Mouse (Mus musculus): ENCODE measurements around the gene Tnrc18. TPM values are rescaled to one million over a fixed set of nuclear protein-coding genes. Genes with fewer than 3 reads are reported as not detected.

The Tnrc18 gene
- polyA plus RNA-seq, 1 experiment from 2014 or later = 40.4 TPM

- H3K4me1 ChIP-seq (ENCODE audit: insufficient read depth) = peaks cover 20% of the 10 kb centered on the region
- 2% methylated on average over 23 of the region's 23 CpGs for WGBS
- H3K27ac ChIP-seq (ENCODE audit: low read depth) = peak overlapping the region; percentile 100
- H3K9ac ChIP-seq = peak overlapping the region; percentile 100
- ATAC-seq (ENCODE audit: insufficient read depth) = no peak
- DNase-seq = peak; percentile 67
- no peak for TF ChIP-seq CTCF (IDR thresholded peaks at IDR 0.05; ENCODE audit: low read depth)
- H3K9me3 ChIP-seq (ENCODE audit: low read depth, low read length) = no peaks in the 10 kb centered on the region
- peak overlapping the region; percentile 97 for H3K4me2 ChIP-seq
- H3K36me3 ChIP-seq (ENCODE audit: insufficient read depth) = peaks cover 38% of the 10 kb centered on the region
- peak overlapping the region; percentile 90 for H3K4me3 ChIP-seq (ENCODE audit: low read depth, low read length)
- H3K27me3 ChIP-seq (ENCODE audit: insufficient read depth, low read length) = no peaks in the 10 kb centered on the region
These were observed 3.7 kb downstream of the Tnrc18 start for GRCm38 (mm10) chr5:142813722-142814111.

- DNase-seq = peak; percentile 67
- Histone ChIP-seq H3K27ac (ENCODE audit: low read depth) (peak overlapping the region; percentile 100), H3K9me3 (ENCODE audit: low read depth, low read length) (no peaks in the 10 kb centered on the region), H3K4me1 (ENCODE audit: insufficient read depth) (peaks cover 20% of the 10 kb centered on the region), H3K4me3 (ENCODE audit: low read depth, low read length) (peak overlapping the region; percentile 90), H3K4me2 (peak overlapping the region; percentile 97), H3K36me3 (ENCODE audit: insufficient read depth) (peaks cover 39% of the 10 kb centered on the region), H3K9ac (peak overlapping the region; percentile 100), H3K27me3 (ENCODE audit: insufficient read depth, low read length) (no peaks in the 10 kb centered on the region)
- no peak for TF ChIP-seq CTCF (IDR thresholded peaks at IDR 0.05; ENCODE audit: low read depth)
- ATAC-seq (ENCODE audit: insufficient read depth) = no peak
- WGBS = 8% methylated on average over 18 of the region's 18 CpGs
These were observed 4.3 kb downstream of the Tnrc18 start for GRCm38 (mm10) chr5:142812976-142813721.

- H3K27ac ChIP-seq (ENCODE audit: low read depth) = peak overlapping the region; percentile 100; the same call in 1 of the 2 replicates
- H3K9ac ChIP-seq = peak overlapping the region; percentile 100
- peaks cover 44% of the 10 kb centered on the region for H3K36me3 ChIP-seq (ENCODE audit: insufficient read depth)
- peaks cover 20% of the 10 kb centered on the region for H3K4me1 ChIP-seq (ENCODE audit: insufficient read depth)
- H3K4me2 ChIP-seq = peak overlapping the region; percentile 97
- ATAC-seq (ENCODE audit: insufficient read depth) = no peak
- no peaks in the 10 kb centered on the region for H3K9me3 ChIP-seq (ENCODE audit: low read depth, low read length)
- 16% methylated on average over 8 of the region's 8 CpGs for WGBS
- peak; percentile 40 for DNase-seq
- H3K27me3 ChIP-seq (ENCODE audit: insufficient read depth, low read length) = no peaks in the 10 kb centered on the region
- TF ChIP-seq CTCF (IDR thresholded peaks at IDR 0.05; ENCODE audit: low read depth) = no peak
- H3K4me3 ChIP-seq (ENCODE audit: low read depth, low read length) = peak overlapping the region; percentile 90
These were observed 4.9 kb downstream of the Tnrc18 start for GRCm38 (mm10) chr5:142812621-142812975.

- H3K4me3 ChIP-seq (ENCODE audit: low read depth, low read length) = no peak overlapping the region
- 0 out of 2 replicates have a peak overlapping the region, but pooled peaks have one; percentile 30 for H3K27ac ChIP-seq (ENCODE audit: low read depth)
- TF ChIP-seq CTCF (IDR thresholded peaks at IDR 0.05; ENCODE audit: low read depth) = no peak
These were observed 5.5 kb downstream of the Tnrc18 start for GRCm38 (mm10) chr5:142811870-142812443.

GRCm38 (mm10) chr5:142810710-142811599, 6.5 kb downstream of the Tnrc18 start:
- no peak for TF ChIP-seq CTCF (IDR thresholded peaks at IDR 0.05; ENCODE audit: low read depth)
- no peaks in the 10 kb centered on the region for H3K9me3 ChIP-seq (ENCODE audit: low read depth, low read length)
- no peaks in the 10 kb centered on the region for H3K27me3 ChIP-seq (ENCODE audit: insufficient read depth, low read length)
- no peak for ATAC-seq (ENCODE audit: insufficient read depth)
- WGBS = 48% methylated on average over 20 of the region's 20 CpGs
- peak overlapping the region; percentile 29 for H3K9ac ChIP-seq
- H3K4me1 ChIP-seq (ENCODE audit: insufficient read depth) = peaks cover 20% of the 10 kb centered on the region
- peak overlapping the region; percentile 15 for H3K4me3 ChIP-seq (ENCODE audit: low read depth, low read length)
- no peak for DNase-seq
- peak overlapping the region; percentile 97 for H3K4me2 ChIP-seq
- H3K36me3 ChIP-seq (ENCODE audit: insufficient read depth) = peaks cover 57% of the 10 kb centered on the region
- H3K27ac ChIP-seq (ENCODE audit: low read depth) = peak overlapping the region; percentile 30

More at GRCm38 (mm10) chr5:142811870-142812443, 5.5 kb downstream of the Tnrc18 start:
- no peaks in the 10 kb centered on the region for H3K27me3 ChIP-seq (ENCODE audit: insufficient read depth, low read length)
- no peaks in the 10 kb centered on the region for H3K9me3 ChIP-seq (ENCODE audit: low read depth, low read length)
- H3K9ac ChIP-seq = peak overlapping the region; percentile 17; the same call in 1 of the 2 replicates
- no peak for DNase-seq
- peaks cover 20% of the 10 kb centered on the region for H3K4me1 ChIP-seq (ENCODE audit: insufficient read depth)
- no peak for ATAC-seq (ENCODE audit: insufficient read depth)
- peak overlapping the region; percentile 97; the same call in 1 of the 2 replicates for H3K4me2 ChIP-seq
- 49% methylated on average over 8 of the region's 8 CpGs for WGBS
- H3K36me3 ChIP-seq (ENCODE audit: insufficient read depth) = peaks cover 50% of the 10 kb centered on the region

GRCm38 (mm10) chr5:142807661-142808060, 9.8 kb downstream of the Tnrc18 start:
- no peaks in the 10 kb centered on the region for H3K9me3 ChIP-seq (ENCODE audit: low read depth, low read length)
- H3K4me2 ChIP-seq = no peak overlapping the region
- ATAC-seq (ENCODE audit: insufficient read depth) (no peak), DNase-seq (no peak)
- WGBS = 81% methylated on average over 7 of the region's 7 CpGs
- H3K9ac ChIP-seq = no peak overlapping the region
- H3K4me3 ChIP-seq (ENCODE audit: low read depth, low read length) = no peak overlapping the region
- peaks cover 58% of the 10 kb centered on the region for H3K36me3 ChIP-seq (ENCODE audit: insufficient read depth)
- no peak for TF ChIP-seq CTCF (IDR thresholded peaks at IDR 0.05; ENCODE audit: low read depth)
- no peaks in the 10 kb centered on the region for H3K27me3 ChIP-seq (ENCODE audit: insufficient read depth, low read length)
- H3K27ac ChIP-seq (ENCODE audit: low read depth) = no peak overlapping the region
- peaks cover 14% of the 10 kb centered on the region for H3K4me1 ChIP-seq (ENCODE audit: insufficient read depth)
